Mouse (Mus musculus) layer of hippocampus, postnatal 36 days (tissue): Measurements from ENCODE around the gene Bscl2. TPM values are rescaled to one million over a fixed set of nuclear protein-coding genes. Genes with fewer than 3 reads are reported as not detected.

Experiments used
- DNase-seq, 2 experiments: peaks; one replicate each; pipeline ENCODE4 v3.0.0; 2022
- total RNA-seq, 2 experiments: library from RNA; stranded (reverse); gene quantifications; 2 replicates each; pipeline ENCODE4 v1.2.3; 2021

Gene Bscl2
- total RNA-seq: 100 to 1,000 TPM in 1 of 2 experiments, 10 to 100 TPM in 1; 99.0 to 112 TPM

DNA sequence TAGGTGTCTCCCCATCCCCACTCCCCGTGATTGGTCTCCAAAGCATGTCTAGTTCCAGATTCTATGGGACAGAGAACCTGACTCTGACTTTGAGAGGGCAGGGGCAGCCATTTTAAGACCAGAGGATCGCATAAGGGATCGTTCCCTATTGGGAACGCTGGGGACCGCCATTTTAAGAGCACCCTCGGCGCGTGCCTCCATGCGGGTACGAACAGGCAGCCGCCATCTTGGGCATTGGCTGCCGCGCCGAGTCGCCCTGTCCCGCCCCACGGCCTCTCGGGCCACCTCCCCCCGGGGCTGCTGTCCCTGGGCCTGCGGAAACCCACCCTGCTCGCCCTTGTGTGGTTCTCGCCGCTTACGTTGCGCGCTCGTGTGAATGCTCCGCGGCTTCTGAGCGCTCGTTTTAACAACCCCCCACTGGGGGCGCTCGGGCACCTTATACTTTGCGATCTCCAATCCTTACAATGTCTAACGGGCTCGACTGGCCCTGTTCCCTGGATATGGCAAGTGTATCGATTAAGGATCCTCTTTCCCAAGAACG, at the start of gene Bscl2:
TSS of gene Bscl2 (plus strand) at position 217 of the 541 bp plus-strand sequence.
- DNase-seq: peak; percentile 87 to 88

DNA sequence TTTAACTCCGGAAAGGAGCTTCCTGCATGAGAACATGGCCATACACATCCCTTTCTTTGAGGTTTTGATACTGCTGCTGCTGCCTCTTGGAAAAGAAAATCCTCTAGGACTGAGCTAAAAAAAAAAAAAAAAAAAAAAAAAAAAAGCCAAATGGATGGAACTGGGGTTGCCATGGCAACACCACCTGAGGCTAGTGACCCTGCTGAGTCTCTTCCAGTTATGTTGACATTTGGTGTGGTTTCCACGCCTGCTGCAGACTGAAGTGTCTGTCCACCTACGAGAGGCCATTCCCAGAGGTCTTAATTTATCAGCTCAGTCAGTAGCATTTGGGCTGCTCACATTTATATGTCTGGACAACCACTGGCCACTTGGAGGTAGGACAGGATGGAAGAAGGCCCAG, 48.7 kb upstream of the Bscl2 start:
- DNase-seq: no peak

DNA sequence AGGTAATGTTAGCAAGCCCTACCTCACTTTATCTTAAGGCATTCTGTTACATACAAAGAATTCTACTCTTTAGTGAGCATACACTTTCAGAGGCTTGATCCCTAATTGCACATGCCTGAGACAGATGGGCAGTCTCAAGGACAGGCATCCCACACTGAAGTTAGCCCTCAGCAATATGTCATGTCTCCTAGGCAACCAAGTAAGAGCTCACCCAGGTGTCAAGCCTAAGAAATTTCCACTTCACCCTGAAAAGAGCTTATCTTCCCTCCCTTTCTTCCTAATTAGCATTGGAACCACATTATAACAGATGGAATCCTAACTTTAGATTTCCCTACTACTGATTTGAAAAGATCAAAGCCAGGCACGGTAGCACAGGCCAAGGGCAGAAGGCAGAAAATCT, 48.1 kb upstream of the Bscl2 start:
- DNase-seq: no peak

DNA sequence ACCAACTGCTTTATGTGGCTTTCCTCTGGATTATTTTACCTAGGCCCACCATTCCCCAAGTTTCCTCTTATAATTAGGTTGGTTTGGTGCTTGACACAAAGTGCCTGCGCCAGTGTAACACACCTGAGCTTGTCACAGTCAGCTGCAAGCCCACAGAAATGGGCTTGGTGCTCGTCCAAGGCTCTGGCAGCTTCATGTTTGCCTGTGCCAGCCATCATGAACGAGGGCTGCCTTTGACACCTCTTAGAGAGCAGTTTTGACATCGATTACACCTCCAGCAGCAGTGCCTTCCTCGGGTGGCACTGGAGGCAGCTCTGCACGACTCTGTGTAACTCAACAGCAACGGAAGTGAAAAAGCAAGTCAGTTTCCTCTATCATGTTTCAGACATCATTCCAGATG, 47.1 kb upstream of the Bscl2 start:
- DNase-seq: no peak

DNA sequence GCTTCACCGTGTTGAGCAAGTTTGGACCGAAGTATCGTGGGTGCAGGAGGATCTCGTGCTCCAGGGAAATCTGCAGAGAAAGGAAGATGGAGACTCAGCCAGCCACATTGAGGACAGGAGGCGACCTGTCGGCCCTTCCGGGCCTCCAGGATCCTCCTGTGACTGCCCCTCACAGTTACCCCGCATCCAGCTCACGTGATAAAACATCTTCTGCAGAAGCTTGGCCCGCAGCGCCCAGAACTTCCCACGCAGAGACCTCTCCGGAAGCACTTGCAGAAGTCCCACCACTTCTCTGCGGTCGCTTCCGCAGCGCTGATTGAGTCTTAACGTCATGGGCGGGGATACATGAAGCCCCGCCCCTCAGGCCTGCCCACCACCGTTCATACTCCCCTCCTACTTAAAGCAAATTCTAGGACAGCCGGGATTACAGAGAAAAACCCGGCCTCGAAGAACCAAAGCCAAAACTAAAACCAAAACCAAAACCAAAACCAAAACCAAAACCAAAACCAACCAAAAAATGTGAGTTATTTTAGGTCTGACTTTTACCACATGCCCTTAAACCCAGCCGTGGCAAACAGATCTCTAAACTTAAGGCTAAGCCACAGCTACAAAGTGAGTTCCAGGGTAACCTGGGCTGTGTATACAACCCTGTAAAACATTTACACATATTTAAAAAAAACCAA, 38.9 kb upstream of the Bscl2 start, which contains the start of gene Polr2g:
TSS of gene Polr2g (minus strand) at position 314 of the 683 bp plus-strand sequence.
- peak; percentile 86 to 90 for DNase-seq

DNA sequence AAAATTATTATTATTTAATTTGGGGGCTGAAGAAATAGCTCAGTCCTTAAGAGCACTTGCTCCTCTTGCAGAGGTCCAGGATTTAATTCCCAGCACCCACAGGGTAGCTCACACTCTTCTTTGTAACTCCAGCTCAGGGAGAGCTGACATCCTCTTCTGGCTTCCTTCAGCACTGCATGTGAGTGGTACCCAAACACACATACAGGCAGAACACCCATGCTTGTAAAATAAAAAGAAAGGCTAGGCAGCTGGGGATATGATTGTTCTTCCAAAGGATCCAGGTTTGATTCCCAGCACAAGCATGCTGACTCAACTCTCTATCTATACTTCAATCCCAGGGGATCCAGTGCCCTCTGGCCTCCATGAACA, 38.3 kb upstream of the Bscl2 start:
- DNase-seq: no peak

DNA sequence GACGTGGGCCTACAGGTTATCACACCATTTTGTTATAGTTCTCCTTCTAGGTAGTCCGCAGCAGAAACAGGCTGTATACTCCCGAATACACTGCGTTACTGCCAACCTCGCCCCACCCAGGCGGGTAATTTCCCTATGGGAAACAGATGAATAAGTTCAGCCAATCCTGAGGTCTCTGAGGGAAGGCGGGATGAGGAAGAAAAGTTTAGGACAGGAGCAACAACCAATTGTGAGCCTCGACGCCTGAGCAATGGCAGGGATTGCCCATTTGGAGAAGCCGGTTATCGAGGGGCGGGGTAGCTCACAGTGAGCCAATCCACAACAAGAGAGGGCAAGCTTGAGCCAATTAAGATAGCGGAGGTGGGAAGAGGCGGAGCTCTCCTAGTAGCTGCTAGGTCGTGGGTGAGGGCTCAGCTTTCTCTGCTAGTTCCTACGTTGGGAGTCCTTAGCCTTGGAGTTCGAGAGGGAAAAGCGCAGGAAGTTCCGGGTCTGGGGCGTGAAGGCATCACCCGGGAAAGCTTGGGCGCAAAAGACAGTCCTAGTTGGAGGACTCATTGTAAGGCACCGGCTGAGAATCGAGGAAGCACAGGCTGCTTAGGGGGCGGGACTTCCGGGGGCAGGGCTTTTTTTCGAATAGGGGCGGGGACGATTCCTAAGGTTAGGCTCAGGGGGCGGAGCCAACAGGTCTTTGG, 35.0 kb upstream of the Bscl2 start, which contains the start of gene Zbtb3:
TSS of gene Zbtb3 (plus strand) at position 426 of the 692 bp plus-strand sequence.
- peak; percentile 93 to 95 for DNase-seq

DNA sequence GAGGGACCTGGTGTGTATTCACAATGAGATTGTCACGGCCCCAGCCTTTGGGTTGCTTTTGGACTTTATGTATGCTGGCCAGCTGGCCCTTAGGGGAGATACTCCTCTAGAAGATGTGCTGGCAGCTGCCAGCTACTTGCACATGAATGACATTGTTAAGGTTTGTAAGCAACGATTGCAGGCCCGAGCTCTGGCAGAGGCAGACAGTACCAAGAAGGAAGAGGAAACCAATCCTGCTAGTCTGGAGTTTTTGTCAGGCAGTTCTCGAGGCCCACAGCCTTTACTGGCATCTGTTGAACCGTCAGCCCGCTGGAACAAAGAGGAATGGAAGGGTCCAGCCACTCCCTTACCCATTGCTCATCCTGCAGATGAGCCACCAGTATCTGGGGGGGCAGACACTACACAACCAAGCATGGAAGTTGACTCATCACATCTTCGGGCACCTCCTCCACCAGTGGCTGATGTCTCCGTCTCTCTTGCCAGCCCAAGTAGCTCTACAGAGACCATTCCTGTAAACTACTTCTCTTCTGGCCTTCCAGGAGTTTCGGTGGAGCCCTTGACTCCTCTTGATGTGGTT, 34.0 kb upstream of the Bscl2 start:
- no peak for DNase-seq

DNA sequence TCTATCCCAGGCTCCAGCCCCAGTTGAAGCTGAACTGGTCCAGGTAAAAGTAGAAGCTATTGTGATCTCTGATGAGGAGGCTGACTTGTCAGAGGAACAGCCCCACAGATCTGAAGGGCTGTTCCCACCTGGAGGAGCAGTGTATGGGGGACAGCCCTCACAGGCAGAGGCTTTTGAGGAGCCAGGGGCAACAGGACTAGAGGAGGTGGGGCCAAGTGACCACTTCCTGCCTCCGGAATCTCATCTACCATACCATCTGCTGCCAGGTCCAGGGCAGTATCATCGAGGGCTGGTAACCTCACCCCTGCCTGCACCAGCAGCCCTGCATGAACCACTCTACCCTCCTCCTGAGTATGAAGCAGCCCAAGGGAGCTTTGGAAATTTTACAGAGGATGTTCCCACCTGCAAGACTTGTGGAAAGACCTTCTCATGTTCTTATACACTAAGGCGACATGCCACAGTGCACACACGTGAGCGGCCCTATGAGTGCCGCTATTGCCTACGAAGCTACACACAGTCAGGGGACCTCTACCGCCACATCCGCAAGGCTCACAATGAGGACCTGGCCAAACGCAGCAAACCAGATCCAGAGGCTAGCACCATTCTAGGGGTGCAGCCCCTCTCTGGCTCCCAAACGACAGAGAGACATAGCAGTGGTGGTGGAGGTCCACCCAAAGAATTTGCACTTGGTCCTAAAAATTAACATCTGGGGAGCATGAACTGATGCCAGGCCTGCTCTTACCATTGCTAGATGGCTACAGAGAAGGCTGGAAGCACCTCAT, 33.2 kb upstream of the Bscl2 start:
- no peak for DNase-seq

DNA sequence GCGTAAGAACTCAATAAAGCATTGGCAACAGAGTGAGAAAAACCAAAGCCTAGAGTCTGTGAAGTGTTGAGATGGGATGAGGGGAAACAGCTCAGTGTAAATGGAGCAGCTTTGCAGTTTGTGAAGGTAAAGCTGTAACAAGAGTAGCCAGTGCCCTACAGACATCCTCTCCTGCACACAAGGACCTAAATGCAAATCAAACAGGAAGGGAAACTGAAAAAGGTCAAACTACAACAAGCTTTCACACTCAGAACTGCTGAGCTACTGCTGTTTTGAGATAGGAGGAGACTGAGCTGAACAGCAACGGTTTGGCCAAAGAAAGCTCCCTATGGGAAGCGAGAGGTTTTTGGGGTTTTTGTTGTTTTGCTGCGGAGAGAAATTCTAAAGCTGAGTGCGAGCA, 30.5 kb upstream of the Bscl2 start:
- no peak for DNase-seq

DNA sequence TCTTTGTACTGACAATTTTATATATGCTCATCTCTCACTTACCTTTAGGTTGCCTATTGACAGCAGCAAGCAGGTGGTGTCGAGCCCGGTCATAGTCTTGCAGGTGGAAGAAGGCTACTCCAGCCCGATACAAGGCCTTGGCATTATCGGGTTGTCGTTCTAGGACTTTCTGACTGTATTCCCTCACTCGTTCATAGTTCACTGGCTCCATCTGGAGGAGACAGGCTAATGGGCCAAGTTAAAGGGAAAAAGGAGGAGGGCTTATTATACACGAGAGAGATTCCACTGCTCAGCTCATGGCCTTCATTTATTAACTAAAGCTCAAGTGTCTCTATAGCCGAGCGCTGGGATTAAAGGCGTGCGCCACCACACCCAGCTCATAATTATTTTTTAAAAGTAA, 21.5 kb upstream of the Bscl2 start:
- DNase-seq: no peak

DNA sequence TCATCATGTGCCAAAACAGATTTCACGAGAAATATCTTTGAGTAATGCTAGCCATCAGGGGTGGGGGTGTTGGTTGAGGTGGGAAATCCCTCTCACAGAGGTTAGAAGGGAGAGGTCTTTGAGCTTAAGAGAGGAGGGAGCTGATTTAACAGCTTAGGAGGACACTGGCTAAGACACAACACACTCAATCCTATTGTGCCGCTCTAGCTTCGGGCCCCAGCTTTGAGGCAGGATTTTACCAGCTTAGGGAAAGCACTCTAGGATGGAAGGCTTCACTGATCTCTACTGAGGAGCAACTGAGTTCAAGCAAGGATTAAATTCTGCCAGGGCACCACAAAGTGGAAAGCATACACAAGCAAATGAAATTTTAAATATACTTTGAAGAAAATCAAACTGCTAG, 20.3 kb upstream of the Bscl2 start:
- DNase-seq: no peak

DNA sequence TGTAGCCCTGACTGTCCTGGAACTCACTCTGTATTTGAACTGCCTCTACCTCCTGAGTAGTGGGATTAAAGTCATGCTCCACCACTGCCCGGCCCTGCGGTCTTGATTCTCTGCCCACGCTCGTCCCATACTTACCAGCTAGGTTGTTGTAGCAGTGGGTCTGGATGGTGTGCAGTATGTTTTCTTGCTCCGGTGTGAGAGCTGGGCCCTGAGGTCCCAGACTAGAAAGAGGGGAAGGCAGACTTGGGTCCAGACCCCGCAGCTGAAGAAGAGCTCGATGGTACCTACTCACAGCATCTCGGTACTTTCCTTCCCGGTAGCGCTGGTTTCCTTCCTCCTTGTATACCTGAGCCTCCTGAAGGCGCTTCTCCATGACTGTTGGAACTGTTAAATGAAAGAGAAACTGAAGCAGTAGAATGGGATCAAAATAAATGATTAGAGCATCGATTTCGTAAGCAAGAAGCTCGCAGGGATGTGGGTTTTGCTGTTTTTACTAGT, 18.9 kb upstream of the Bscl2 start:
- no peak for DNase-seq

DNA sequence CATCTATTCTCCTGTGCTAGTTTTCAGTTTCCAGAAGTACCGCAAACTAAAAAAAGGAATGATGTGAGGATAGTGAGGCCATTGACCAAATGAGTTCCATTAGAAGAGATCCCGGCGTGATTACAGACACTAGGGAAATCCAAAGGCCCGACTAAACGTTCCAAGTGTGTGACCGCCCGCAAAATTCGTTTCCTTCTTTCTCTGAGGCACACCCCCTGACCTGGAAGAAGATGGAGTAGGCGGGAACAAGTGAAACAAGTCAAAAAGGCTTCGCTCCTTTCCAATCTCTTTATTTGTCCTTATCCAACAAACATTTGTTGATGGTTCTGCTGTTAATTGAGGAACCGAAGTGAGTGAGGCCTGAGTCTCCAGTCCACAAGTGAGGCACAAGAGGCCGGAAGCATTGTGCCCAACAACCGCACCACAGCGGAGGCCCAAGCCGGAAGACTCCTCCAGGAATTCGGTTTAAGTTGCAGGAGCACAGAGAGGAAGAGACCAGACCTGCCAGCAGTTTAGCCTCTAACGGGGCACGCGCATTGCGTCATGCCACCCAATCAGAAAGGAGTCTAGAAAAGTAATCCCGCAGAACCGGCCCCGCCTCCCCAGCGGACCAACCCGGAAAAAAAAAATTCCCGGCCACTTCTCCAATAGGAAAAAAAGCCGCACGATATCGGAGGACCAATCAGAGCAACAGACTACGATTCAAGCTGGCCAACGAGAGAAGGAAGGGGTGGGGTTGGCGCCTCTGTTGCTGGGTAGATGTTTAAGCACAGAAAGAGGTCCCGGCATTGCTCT, 18.3 kb upstream of the Bscl2 start, which contains the start of gene Ttc9c:
TSS of gene Ttc9c (minus strand) at position 533 of the 795 bp plus-strand sequence.
- DNase-seq: peak; percentile 95 to 97

DNA sequence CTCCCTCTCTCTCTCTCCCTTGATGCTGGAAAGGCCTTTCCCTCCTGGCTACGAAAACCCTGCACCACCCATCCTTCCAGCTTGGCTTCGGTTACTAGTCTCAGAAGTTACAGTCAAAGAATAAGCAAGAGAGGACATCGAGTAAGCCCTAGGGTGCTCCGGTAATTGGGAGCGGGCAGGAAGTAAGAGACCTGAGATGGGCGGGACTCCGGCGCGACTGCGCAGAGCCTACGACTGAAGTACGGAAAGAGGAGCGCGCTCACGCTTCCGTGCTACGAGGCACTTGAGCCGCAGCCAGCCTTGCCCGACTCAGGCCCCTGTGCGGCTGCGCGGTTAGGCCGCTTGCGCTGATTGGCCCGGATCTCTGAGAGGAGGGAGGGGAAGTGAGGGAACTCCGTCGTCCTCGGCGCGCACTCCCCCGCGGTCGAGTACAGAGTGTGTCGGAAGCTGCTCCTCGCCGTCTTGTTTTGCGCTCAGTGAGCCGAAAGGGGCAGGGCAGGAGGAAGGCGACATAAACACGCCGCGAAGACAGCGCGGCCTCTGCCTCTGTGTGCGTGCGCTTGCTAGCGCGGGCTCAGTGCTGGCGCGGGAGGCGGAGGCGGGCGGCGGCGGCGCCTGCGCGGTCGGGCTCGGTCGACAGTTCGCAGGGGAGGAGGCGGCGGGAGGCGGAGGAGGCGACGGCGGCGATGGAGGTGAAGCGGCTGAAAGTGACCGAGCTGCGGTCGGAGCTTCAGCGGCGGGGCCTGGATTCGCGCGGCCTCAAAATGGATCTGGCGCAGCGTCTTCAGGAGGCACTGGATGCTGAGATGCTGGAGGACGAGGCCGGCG, 17.5 kb upstream of the Bscl2 start, which contains the start of gene Hnrnpul2:
TSS of gene Hnrnpul2 (plus strand) at position 415 of the 828 bp plus-strand sequence.
- DNase-seq: peak; percentile 99

DNA sequence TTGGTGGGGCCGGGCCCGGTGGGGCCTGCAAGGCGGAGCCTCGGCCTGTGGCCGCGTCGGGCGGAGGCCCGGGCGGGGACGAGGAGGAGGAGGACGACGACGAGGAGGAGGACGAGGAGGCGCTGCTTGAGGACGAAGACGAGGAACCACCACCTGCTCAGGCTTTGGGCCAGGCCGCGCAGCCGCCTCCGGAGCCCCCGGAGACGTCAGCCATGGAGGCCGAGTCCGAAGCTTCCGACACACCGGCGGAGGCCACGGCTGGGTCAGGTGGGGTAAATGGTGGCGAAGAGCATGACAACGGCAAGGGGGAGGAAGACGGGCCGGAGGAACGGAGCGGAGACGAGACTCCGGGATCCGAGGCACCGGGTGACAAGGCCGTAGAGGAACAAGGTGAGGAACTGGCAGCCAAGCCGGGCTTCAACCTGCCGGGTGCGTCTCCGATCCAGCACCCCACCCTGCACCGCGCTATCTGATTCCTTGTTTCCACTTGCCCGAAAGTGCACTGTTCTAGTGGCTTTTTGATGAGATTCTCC, 16.8 kb upstream of the Bscl2 start:
- DNase-seq: no peak

DNA sequence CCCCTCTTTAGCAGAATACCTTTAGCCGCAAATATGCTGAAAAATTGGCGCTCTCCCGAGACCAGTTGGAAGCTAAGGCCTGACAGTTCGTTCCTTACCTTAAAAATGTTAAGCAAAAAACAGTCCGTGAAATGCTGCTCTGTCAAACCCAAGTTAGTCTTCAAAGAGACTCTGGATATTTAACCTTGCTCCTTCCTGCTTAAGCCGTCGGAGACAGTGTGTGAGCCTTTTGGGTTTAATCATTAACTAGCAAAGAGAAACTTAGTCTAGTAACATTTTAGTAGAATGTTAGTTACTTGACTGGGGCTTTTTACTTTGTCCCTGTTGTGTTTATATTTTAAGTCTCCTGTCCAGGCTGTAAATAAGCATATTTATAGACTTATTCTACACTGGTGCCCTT, 16.1 kb upstream of the Bscl2 start:
- no peak for DNase-seq

DNA sequence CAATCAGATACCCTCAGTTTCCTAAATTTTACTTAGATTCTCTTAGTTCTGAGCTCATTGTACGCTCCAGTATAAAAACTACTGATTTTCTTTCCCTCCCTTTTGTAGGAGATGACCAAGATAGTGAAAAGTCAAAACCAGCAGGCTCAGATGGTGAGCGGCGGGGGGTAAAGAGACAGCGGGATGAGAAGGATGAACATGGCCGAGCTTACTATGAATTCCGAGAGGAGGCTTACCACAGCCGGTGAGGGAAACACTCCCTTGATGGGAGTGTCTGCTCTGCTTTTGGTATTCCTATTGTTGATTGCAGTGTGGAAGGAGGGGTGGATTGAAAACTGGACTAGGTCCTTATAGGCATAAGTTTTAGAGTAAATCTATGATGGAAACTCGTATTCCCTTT, 14.6 kb upstream of the Bscl2 start:
- DNase-seq: no peak

DNA sequence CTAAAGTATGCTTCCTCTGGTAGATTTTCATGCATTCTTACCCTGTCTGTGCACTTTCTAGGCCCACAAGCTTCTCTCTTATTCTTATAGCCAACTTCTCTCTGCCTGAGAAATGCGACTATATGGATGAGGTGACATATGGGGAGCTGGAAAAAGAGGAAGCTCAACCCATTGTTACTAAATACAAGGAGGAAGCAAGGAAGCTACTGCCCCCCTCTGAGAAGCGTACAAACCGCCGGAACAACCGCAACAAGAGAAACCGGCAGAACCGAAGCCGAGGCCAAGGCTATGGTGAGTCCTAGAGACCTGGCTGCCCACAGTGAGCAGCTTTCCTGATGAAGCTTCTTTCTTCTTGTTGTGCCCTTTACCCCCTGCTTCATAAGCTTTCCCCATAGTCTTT, 7.6 kb upstream of the Bscl2 start, which contains the start of gene AC129217.1:
TSS of gene AC129217.1 (plus strand) at position 114 of the 400 bp plus-strand sequence.
- DNase-seq: no peak

DNA sequence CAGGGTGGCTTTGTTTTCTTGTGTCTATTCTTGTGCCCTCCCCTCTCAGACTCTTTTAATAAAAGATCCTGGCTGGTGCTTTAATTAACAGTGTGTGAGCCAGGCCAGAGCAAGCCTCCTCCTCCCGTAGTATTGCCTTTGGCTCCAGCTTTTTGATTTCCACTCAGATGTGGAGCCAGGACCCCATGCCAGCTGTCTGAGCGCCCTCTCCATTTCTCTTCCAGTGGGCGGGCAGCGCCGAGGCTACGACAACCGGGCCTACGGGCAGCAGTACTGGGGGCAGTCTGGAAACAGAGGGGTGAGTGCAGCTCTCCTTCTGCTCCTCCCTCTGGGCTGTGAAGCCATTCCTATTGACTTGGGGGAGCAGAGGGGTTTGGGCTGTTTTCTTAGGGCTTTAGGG, 6.6 kb upstream of the Bscl2 start:
- peak; percentile 43 to 49 for DNase-seq
